Mouse (Mus musculus): ENCODE measurements around the gene Lsm7.

GRCm38 (mm10) chr10:80817164-80817563 is 37.8 kb downstream of the Lsm7 start:
- no peak for TF ChIP-seq CTCF (IDR thresholded peaks at IDR 0.05)
- no peak for TF ChIP-seq EP300 (IDR thresholded peaks at IDR 0.05)
